Mouse (Mus musculus): ENCODE results near the gene Ssr2.

- TF ChIP-seq JUND (conservative IDR thresholded peaks at IDR 0.05; ENCODE audit: low read depth, low read length) (no peak), E2F4 (IDR thresholded peaks at IDR 0.05; ENCODE audit: insufficient replicate concordance, low read depth, low read length) (no peak), USF2 (conservative IDR thresholded peaks at IDR 0.05; ENCODE audit: low read depth, low read length) (no peak), MAZ (IDR thresholded peaks at IDR 0.05; ENCODE audit: low read depth, low read length) (no peak), POLR2A (IDR thresholded peaks at IDR 0.05; ENCODE audit: low read depth, low read length) (no peak), EP300 (IDR thresholded peaks at IDR 0.05; ENCODE audit: low read length) (no peak), GABPA (IDR thresholded peaks at IDR 0.05; ENCODE audit: insufficient replicate concordance, low read depth, low read length) (no peak), MXI1 (IDR thresholded peaks at IDR 0.05; ENCODE audit: low read depth, low read length) (no peak), CTCF (conservative IDR thresholded peaks at IDR 0.05 in 1 of 2, IDR thresholded peaks at IDR 0.05 in 1 of 2; ENCODE audit: low read depth in 2 of 2, low read length in 2 of 2) (no peak), ELF1 (IDR thresholded peaks at IDR 0.05; ENCODE audit: low read depth, low read length) (no peak), TCF12 (IDR thresholded peaks at IDR 0.05; ENCODE audit: low read depth, low read length) (no peak), MYC (IDR thresholded peaks at IDR 0.05; ENCODE audit: low read depth, low read length) (no peak), ZNF384 (IDR thresholded peaks at IDR 0.05; ENCODE audit: low read depth, low read length) (no peak)
Measured at GRCm38 (mm10) chr3:88568615-88569014, 7.1 kb upstream of the Ssr2 start.

All from CH12.LX (cell line).